Mouse (Mus musculus) CH12.LX (cell line): Measurements from ENCODE around the gene Ogg1. TPM values are rescaled to one million over a fixed set of nuclear protein-coding genes. Genes with fewer than 3 reads are reported as not detected.
A peak's percentile ranks its signal among the peaks of the same experiment; 100 is the strongest.

Experiments used
- DNase-seq: peaks from one replicate; pipeline ENCODE4 v3.0.0-alpha.2; 2013; ENCODE audit errors: extremely low read depth
- H3K27ac ChIP-seq: 2 replicates; pipeline ENCODE4 v1.5.1; 2012; ENCODE audit warnings: low read depth, mild to moderate bottlenecking, control low read depth, moderate library complexity; ENCODE audit not compliant: insufficient read depth
- H3K27me3 ChIP-seq: replicated peaks from 2 replicates; pipeline ENCODE3; 2012; ENCODE audit warnings: inconsistent platforms
- H3K36me3 ChIP-seq, 2 experiments: replicated peaks in 1 of 2; 2 replicates each; pipeline versions ENCODE3 to v1.6.1; 2012; ENCODE audit warnings: inconsistent platforms in 1 of 2, low read length in 1 of 2, mild to moderate bottlenecking in 1 of 2, mixed read lengths in 1 of 2, moderate library complexity in 1 of 2; ENCODE audit not compliant: control insufficient read depth in 1 of 2, insufficient read depth in 1 of 2
- H3K4me1 ChIP-seq, 2 experiments: 2 replicates each; pipeline ENCODE4 v1.6.1; 2012; ENCODE audit warnings: inconsistent platforms in 1 of 2, moderate library complexity in 1 of 2; ENCODE audit not compliant: insufficient read depth in 2 of 2, control insufficient read depth in 1 of 2
- H3K4me2 ChIP-seq: 2 replicates; pipeline ENCODE4 v1.6.1; 2012; ENCODE audit warnings: low read depth, mild to moderate bottlenecking, control low read depth; ENCODE audit not compliant: poor library complexity, insufficient read depth, severe bottlenecking
- H3K4me3 ChIP-seq, 3 experiments: fragments of 150-350 bp in 1 of 3; sonication (generic) in 1 of 3; replicated peaks in 1 of 3; 2 replicates each; pipeline versions ENCODE3 to v1.5.1; 2011 to 2012; ENCODE audit warnings: low read depth in 2 of 3, low read length in 2 of 3, mild to moderate bottlenecking in 2 of 3, moderate library complexity in 2 of 3, control low read depth in 1 of 3, improper control_type of control experiment in 1 of 3, inconsistent platforms in 1 of 3, mixed read lengths in 1 of 3; ENCODE audit not compliant: poor library complexity in 1 of 3
- H3K79me2 ChIP-seq: replicated peaks from 2 replicates; pipeline ENCODE4 v1.6.1; 2012; ENCODE audit warnings: mild to moderate bottlenecking, moderate library complexity; ENCODE audit not compliant: control insufficient read depth, poor library complexity, insufficient read depth, severe bottlenecking; ENCODE audit errors: extremely low read depth
- H3K9ac ChIP-seq: 2 replicates; pipeline ENCODE4 v1.6.1; 2012; ENCODE audit warnings: low read depth, mild to moderate bottlenecking, control low read depth, moderate library complexity; ENCODE audit not compliant: insufficient read depth
- H3K9me3 ChIP-seq: replicated peaks from 2 replicates; pipeline ENCODE3; 2012; ENCODE audit warnings: low read length, inconsistent platforms, mixed read lengths
- BHLHE40 ChIP-seq: IDR thresholded peaks from 2 replicates; pipeline ENCODE4 v1.6.1; 2011; ENCODE audit warnings: mild to moderate bottlenecking, low read depth, low read length, improper control_type of control experiment
- CHD1 ChIP-seq: IDR thresholded peaks from 2 replicates; pipeline ENCODE4 v1.6.1; 2012; ENCODE audit warnings: low read depth, low read length, improper control_type of control experiment, inconsistent platforms
- CHD2 ChIP-seq: IDR thresholded peaks from 2 replicates; pipeline ENCODE4 v1.6.1; 2011; ENCODE audit warnings: low read length, improper control_type of control experiment
- CTCF ChIP-seq, 2 experiments: IDR thresholded peaks in 1 of 2; conservative IDR thresholded peaks in 1 of 2; 2 replicates each; pipeline ENCODE4 v1.5.1; 2011 to 2012; ENCODE audit warnings: low read depth in 2 of 2, low read length in 2 of 2, improper control_type of control experiment in 1 of 2, inconsistent platforms in 1 of 2, mild to moderate bottlenecking in 1 of 2, moderate library complexity in 1 of 2
- ELF1 ChIP-seq: IDR thresholded peaks from 2 replicates; pipeline ENCODE4 v1.6.1; 2014; ENCODE audit warnings: low read depth, mild to moderate bottlenecking, inconsistent platforms, low read length, improper control_type of control experiment
- EP300 ChIP-seq: IDR thresholded peaks from 2 replicates; pipeline ENCODE4 v1.6.1; 2011; ENCODE audit warnings: low read length, improper control_type of control experiment
- ETS1 ChIP-seq: conservative IDR thresholded peaks from 2 replicates; pipeline ENCODE4 v1.6.1; 2012; ENCODE audit warnings: low read depth, mild to moderate bottlenecking, inconsistent platforms, low read length, improper control_type of control experiment, moderate library complexity
- GABPA ChIP-seq: IDR thresholded peaks from 2 replicates; pipeline ENCODE4 v1.6.1; 2012; ENCODE audit warnings: low read depth, low read length, improper control_type of control experiment, inconsistent platforms; ENCODE audit not compliant: insufficient replicate concordance
- HCFC1 ChIP-seq: IDR thresholded peaks from 2 replicates; pipeline ENCODE4 v1.6.1; 2012; ENCODE audit warnings: low read depth, mild to moderate bottlenecking, inconsistent platforms, low read length, improper control_type of control experiment
- IRF4 ChIP-seq: IDR thresholded peaks from 2 replicates; pipeline ENCODE4 v1.6.1; 2014; ENCODE audit warnings: low read depth, mild to moderate bottlenecking, inconsistent platforms, low read length, improper control_type of control experiment
- KAT2A ChIP-seq: IDR thresholded peaks from 2 replicates; pipeline ENCODE4 v1.6.1; 2012; ENCODE audit warnings: low read length, improper control_type of control experiment, inconsistent platforms; ENCODE audit not compliant: insufficient replicate concordance
- MAFK ChIP-seq: IDR thresholded peaks from 2 replicates; pipeline ENCODE4 v1.6.1; 2011; ENCODE audit warnings: low read length, improper control_type of control experiment; ENCODE audit not compliant: insufficient replicate concordance
- MAZ ChIP-seq: IDR thresholded peaks from 2 replicates; pipeline ENCODE4 v1.6.1; 2012; ENCODE audit warnings: low read depth, mild to moderate bottlenecking, inconsistent platforms, low read length, improper control_type of control experiment, moderate library complexity
- MXI1 ChIP-seq: IDR thresholded peaks from 2 replicates; pipeline ENCODE4 v1.6.1; 2011; ENCODE audit warnings: mild to moderate bottlenecking, low read depth, low read length, improper control_type of control experiment
- MYC ChIP-seq: IDR thresholded peaks from 2 replicates; pipeline ENCODE4 v1.6.1; 2011; ENCODE audit warnings: low read depth, mild to moderate bottlenecking, improper control_type of control experiment, low read length
- NELFE ChIP-seq: IDR thresholded peaks from 2 replicates; pipeline ENCODE4 v1.6.1; 2011; ENCODE audit warnings: low read depth, low read length, improper control_type of control experiment
- NRF1 ChIP-seq: IDR thresholded peaks from 2 replicates; pipeline ENCODE4 v1.6.1; 2014; ENCODE audit warnings: low read depth, mild to moderate bottlenecking, inconsistent platforms, low read length, improper control_type of control experiment, moderate library complexity
- PAX5 ChIP-seq: IDR thresholded peaks from 2 replicates; pipeline ENCODE4 v1.6.1; 2012; ENCODE audit warnings: low read length, inconsistent platforms, mixed read lengths
- POLR2A ChIP-seq: IDR thresholded peaks from 2 replicates; pipeline ENCODE4 v1.6.1; 2011; ENCODE audit warnings: low read depth, mild to moderate bottlenecking, improper control_type of control experiment, low read length
- POLR2AphosphoS2 ChIP-seq: IDR thresholded peaks from 2 replicates; pipeline ENCODE4 v1.6.1; 2011; ENCODE audit warnings: low read depth, low read length, improper control_type of control experiment
- RAD21 ChIP-seq: IDR thresholded peaks from 2 replicates; pipeline ENCODE4 v1.6.1; 2011; ENCODE audit warnings: low read depth, mild to moderate bottlenecking, low read length, improper control_type of control experiment, moderate library complexity
- RCOR1 ChIP-seq: conservative IDR thresholded peaks from 2 replicates; pipeline ENCODE4 v1.6.1; 2012; ENCODE audit warnings: low read depth, mild to moderate bottlenecking, inconsistent platforms, low read length, improper control_type of control experiment
- SIN3A ChIP-seq: IDR thresholded peaks from 2 replicates; pipeline ENCODE4 v1.6.1; 2012; ENCODE audit warnings: low read length, improper control_type of control experiment, inconsistent platforms
- SMC3 ChIP-seq: IDR thresholded peaks from 2 replicates; pipeline ENCODE4 v1.6.1; 2011; ENCODE audit warnings: low read depth, low read length, improper control_type of control experiment
- TBP ChIP-seq: conservative IDR thresholded peaks from 2 replicates; pipeline ENCODE4 v1.6.1; 2011; ENCODE audit warnings: low read depth, low read length, improper control_type of control experiment
- TCF12 ChIP-seq: IDR thresholded peaks from 2 replicates; pipeline ENCODE4 v1.6.1; 2014; ENCODE audit warnings: low read depth, mild to moderate bottlenecking, inconsistent platforms, low read length, improper control_type of control experiment
- UBTF ChIP-seq: IDR thresholded peaks from 2 replicates; pipeline ENCODE4 v1.6.1; 2012; ENCODE audit warnings: low read depth, mild to moderate bottlenecking, inconsistent platforms, low read length, improper control_type of control experiment, moderate library complexity
- USF1 ChIP-seq: IDR thresholded peaks from 2 replicates; pipeline ENCODE4 v1.6.1; 2014; ENCODE audit warnings: low read depth, mild to moderate bottlenecking, inconsistent platforms, low read length, improper control_type of control experiment
- ZMIZ1 ChIP-seq: IDR thresholded peaks from 2 replicates; pipeline ENCODE4 v1.6.1; 2012; ENCODE audit warnings: low read depth, mild to moderate bottlenecking, inconsistent platforms, low read length, improper control_type of control experiment
- ZNF384 ChIP-seq: IDR thresholded peaks from 2 replicates; pipeline ENCODE4 v1.6.1; 2012; ENCODE audit warnings: low read depth, low read length, improper control_type of control experiment, inconsistent platforms
- dilution Hi-C: fragments of 300-500 bp; cut with MboI; formaldehyde crosslinking; loops from 2 replicates; pipeline ENCODE4 v1.14.3; 2020; ENCODE audit warnings: low sequenced_read_pairs; ENCODE audit not compliant: extremely low pct_unique_long_range_greater_than_20kb, extremely low pct_ligation_motif_present
- in situ Hi-C: fragments of 300-500 bp; cut with MboI; formaldehyde crosslinking; loops from 3 replicates; pipeline ENCODE4 v1.14.3; 2019; ENCODE audit warnings: low sequenced_read_pairs, low pct_ligation_motif_present, low pct_unique_long_range_greater_than_20kb, mixed read lengths
- polyA plus RNA-seq: library from polyadenylated mRNA; unstranded; fragments of >175 nt; gene quantifications from 2 replicates; pipeline ENCODE4 v1.2.1, GENCODE M21; 2012; ENCODE audit warnings: low read depth; ENCODE audit not compliant: insufficient read length
- total RNA-seq, 2 experiments: library from RNA; depleted of rRNA; stranded (reverse); fragments of 300-350 nt in 1 of 2; fragments of >200 nt in 1 of 2; gene quantifications; 2 replicates each; pipeline ENCODE4 v1.2.3; 2012 to 2014

Ogg1 gene
- total and polyA plus RNA-seq, 3 experiments = 13.8 to 20.1 (median 14.5) TPM

DNA sequence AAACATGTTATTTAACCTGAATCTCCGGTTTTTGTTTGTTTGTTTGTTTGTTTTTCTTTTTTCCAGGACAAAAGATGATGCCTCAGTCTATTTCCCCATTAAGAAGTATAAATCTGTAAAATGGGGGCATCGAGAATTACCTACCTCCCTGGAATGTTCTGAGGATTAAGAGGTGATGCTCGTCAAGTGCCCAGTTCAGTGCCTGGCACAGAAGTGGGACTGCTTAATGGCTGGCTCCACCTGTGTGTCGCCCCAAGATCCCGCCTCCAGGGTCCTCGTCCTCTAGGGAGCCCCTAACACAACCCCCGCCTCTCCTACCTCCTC is 50.4 kb downstream of the Ogg1 start:
- H3K36me3 ChIP-seq = peaks cover 42 to 59% of the 10 kb centered on the region in 2 experiments
- DNase-seq = no peak
- in situ Hi-C loops = no loop called here

DNA sequence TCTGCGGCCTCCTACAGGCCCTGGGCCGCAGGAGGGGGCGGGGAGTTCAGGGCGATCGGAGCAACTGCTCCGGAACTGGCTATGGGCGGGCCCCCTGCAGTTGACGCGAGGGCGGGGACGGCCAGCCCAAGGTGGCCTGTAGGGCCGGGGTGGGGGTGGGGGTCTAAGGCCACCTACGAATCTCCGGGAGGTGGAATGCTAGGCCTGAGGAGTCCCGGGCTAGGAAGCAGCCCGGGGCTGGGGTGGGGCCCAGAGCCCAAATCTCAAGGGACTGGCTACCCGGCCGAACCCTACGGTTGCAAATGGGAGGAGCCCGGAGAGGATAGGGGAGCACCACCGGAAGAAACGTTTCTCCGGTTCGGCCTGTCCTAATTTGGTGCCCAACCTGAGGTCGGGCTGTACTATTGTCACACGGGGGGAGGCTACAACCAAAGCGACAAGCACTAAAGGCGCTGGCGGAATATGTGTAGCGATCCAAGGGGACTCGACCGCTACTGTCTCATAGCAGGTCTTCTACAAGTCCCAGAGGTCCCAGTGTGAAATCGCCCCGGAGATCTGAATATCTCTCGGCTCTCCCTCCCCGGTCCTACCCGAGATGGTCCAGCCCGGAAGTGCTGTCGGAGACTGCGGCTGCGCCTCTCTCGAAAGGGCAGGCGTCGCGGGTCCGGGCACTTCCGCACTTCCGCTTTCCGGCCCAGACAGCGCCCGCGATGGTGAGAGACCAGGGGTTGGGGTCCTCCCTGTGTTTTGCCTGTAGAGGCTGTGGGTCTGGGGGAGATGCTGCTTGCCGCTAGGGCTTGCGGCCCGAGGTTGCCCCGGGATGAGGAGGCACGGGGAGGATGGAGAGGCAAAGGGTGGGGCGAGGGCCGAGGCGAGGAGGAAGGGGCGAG is 51.0 kb downstream of the Ogg1 start, which contains the start of the genes Tada3 and Arpc4:
Tada3 (minus strand) TSS at position 388 of the 890 bp plus-strand sequence.
Arpc4 (plus strand) TSS at position 620 of the 890 bp plus-strand sequence.
- peak within 1 kb of the TSS; percentile 89 for H3K4me2 ChIP-seq
- peak within 1 kb of the TSS; percentile 86 to 99 (median 95) for H3K4me3 ChIP-seq
- dilution Hi-C loops = no loop called here
- in situ Hi-C loops = no loop called here
- peaks cover 39 to 59% of the 10 kb centered on the region in 2 experiments for H3K36me3 ChIP-seq
- DNase-seq = peak; percentile 96
- TF ChIP-seq KAT2A = peak; percentile 42; the same call in 1 of the 2 replicates
- TF ChIP-seq TBP = peak; percentile 74; the same call in 1 of the 2 replicates
- peak; percentile 81 for TF ChIP-seq ZMIZ1
- peak; percentile 55 for TF ChIP-seq BHLHE40
- TF ChIP-seq IRF4 = no peak; the same call in none of the 2 replicates
- TF ChIP-seq SIN3A = peak; percentile 88
- TF ChIP-seq MYC = peak; percentile 41; the same call in 1 of the 2 replicates
- no peak for TF ChIP-seq SMC3
- TF ChIP-seq CHD1 = peak; percentile 100
- TF ChIP-seq UBTF = peak; percentile 54
- TF ChIP-seq MAFK = no peak
- no peak for TF ChIP-seq EP300
- no peak for TF ChIP-seq ZNF384
- peak; percentile 29; the same call in 1 of the 2 replicates for TF ChIP-seq CHD2
- no peak; the same call in 1 of the 2 replicates for TF ChIP-seq MAZ
- TF ChIP-seq NELFE = peak; percentile 83
- TF ChIP-seq MXI1 = peak; percentile 36
- no peak for TF ChIP-seq ETS1
- no peak for TF ChIP-seq RCOR1
- peak; percentile 82 for TF ChIP-seq HCFC1
- peak; percentile 80 for TF ChIP-seq POLR2A
- TF ChIP-seq TCF12 = peak; percentile 92
- no peak for TF ChIP-seq RAD21
- TF ChIP-seq ELF1 = peak; percentile 98
- TF ChIP-seq POLR2AphosphoS2 = peak; percentile 69; the same call in 1 of the 2 replicates
- no peak for TF ChIP-seq GABPA
- TF ChIP-seq NRF1 = peak; percentile 84
- TF ChIP-seq PAX5 = no peak
- H3K4me1 ChIP-seq = peaks cover 8 to 27% of the 10 kb centered on the region in 2 experiments; a peak in 3 of 4 replicates
- H3K27ac ChIP-seq = peak within 1 kb of the TSS; percentile 71
- H3K27me3 ChIP-seq = no peaks in the 10 kb centered on the region
- peak within 1 kb of the TSS; percentile 90 for H3K9ac ChIP-seq
- H3K9me3 ChIP-seq = no peaks in the 10 kb centered on the region
- peaks cover 42% of the 10 kb centered on the region for H3K79me2 ChIP-seq

More for the DNA sequence above, 50.4 kb downstream of the Ogg1 start:
- Histone ChIP-seq H3K9ac (peak overlapping the region; percentile 90), H3K9me3 (no peaks in the 10 kb centered on the region), H3K79me2 (peaks cover 41% of the 10 kb centered on the region), H3K27me3 (no peaks in the 10 kb centered on the region), H3K4me3 (peak overlapping the region; percentile 82 to 95 (median 86)), H3K4me2 (peak overlapping the region; percentile 70), H3K27ac (peak overlapping the region; percentile 71; the same call in 1 of the 2 replicates), H3K4me1 (peaks cover 8 to 27% of the 10 kb centered on the region in 2 experiments; a peak in 3 of 4 replicates)
- 0 out of 2 replicates have a peak, but pooled peaks have one; percentile 47 for TF ChIP-seq TCF12
- no peak for TF ChIP-seq CTCF (conservative IDR thresholded peaks at IDR 0.05 in 1 of 2, IDR thresholded peaks at IDR 0.05 in 1 of 2; ENCODE audit: low read depth in 2 of 2, low read length in 2 of 2)
- no peak for TF ChIP-seq USF1
- peak; percentile 77 for TF ChIP-seq NELFE
- peak; percentile 72; the same call in 1 of the 2 replicates for TF ChIP-seq TBP
- peak; percentile 78 for TF ChIP-seq POLR2A
- no peak; the same call in 1 of the 2 replicates for TF ChIP-seq BHLHE40
- dilution Hi-C loops = no loop called here
